Mouse (Mus musculus): ENCODE measurements around the gene Ciapin1. TPM values are rescaled to one million over a fixed set of nuclear protein-coding genes. Genes with fewer than 3 reads are reported as not detected.

Gene Ciapin1
- polyA plus RNA-seq, 1 experiment from 2014 or later: 179 TPM

DNA sequence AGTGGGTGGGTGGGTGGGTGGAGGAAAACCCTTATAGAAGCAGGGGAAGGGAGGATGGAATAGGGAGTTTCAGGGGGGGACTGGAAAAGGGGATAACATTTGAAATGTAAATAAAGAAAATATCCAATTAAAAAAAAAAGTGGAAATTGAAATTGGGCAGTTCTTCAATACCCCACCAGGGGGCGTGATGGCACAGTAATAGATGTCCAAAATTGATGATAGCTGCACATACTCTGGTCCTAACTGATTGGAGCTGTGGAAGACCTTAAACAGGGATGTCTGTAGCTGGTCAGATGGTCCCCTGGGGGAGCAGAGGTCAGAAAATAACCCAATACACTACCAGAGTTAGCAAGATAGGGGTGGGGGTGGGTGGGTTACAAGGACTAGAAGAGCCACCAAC is 23.6 kb downstream of the Ciapin1 start:
- no peaks in the 10 kb centered on the region for H3K27me3 ChIP-seq
- H3K4me2 ChIP-seq: no peak overlapping the region
- 0% methylated on average over 1 of the region's 1 CpGs for WGBS
- no peak overlapping the region for H3K27ac ChIP-seq
- no peak overlapping the region for H3K9ac ChIP-seq
- H3K4me1 ChIP-seq: peaks cover 5% of the 10 kb centered on the region
- no peaks in the 10 kb centered on the region for H3K9me3 ChIP-seq
- 0 out of 2 replicates have a peak, but pooled peaks cover 2% of the 10 kb centered on the region for H3K36me3 ChIP-seq (replicated peaks)
- no peak overlapping the region for H3K4me3 ChIP-seq (replicated peaks)
- ATAC-seq (ENCODE audit: low FRiP score): no peak

GRCm38 (mm10) chr8:94812645-94813098 is 25.5 kb downstream of the Ciapin1 start:
- Histone ChIP-seq H3K9ac (peak overlapping the region; percentile 42), H3K9me3 (no peaks in the 10 kb centered on the region), H3K27ac (peak overlapping the region; percentile 46; the same call in 1 of the 2 replicates), H3K27me3 (no peaks in the 10 kb centered on the region), H3K36me3 (replicated peaks) (no peaks in the 10 kb centered on the region), H3K4me3 (replicated peaks) (peak overlapping the region; percentile 22), H3K4me2 (peak overlapping the region; percentile 46), H3K4me1 (peaks cover 5% of the 10 kb centered on the region)
- peak; percentile 84 for ATAC-seq (ENCODE audit: low FRiP score)
- 25% methylated on average over 6 of the region's 6 CpGs for WGBS

DNA sequence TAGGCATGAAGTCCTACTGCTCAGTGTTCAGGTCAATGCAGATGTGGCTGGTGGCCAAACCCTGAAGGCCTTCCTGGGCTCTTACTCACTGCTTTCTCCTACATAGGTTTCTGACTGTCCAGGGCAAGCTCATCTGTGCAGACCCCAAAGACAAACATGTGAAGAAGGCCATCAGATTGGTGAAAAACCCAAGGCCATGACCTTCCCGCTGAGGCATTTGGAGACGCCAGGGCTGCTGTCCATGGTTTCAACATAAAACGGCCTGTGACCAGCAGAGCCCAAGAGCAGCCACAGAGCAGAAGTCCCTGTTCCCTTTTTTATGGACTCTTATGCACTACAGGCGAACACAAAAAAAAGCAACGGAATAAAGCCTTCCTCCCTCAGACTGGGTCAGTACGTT is 26.5 kb downstream of the Ciapin1 start:
- peaks cover 5% of the 10 kb centered on the region for H3K4me1 ChIP-seq
- 81% methylated on average over 6 of the region's 6 CpGs for WGBS
- H3K4me2 ChIP-seq: no peak overlapping the region
- H3K9ac ChIP-seq: no peak overlapping the region
- H3K27ac ChIP-seq: no peak overlapping the region
- H3K4me3 ChIP-seq (replicated peaks): no peak overlapping the region
- no peaks in the 10 kb centered on the region for H3K27me3 ChIP-seq
- ATAC-seq (ENCODE audit: low FRiP score): no peak
- H3K36me3 ChIP-seq (replicated peaks): no peaks in the 10 kb centered on the region
- no peaks in the 10 kb centered on the region for H3K9me3 ChIP-seq

GRCm38 (mm10) chr8:94810855-94811254 is 27.3 kb downstream of the Ciapin1 start:
- H3K27ac ChIP-seq: no peak overlapping the region
- ATAC-seq (ENCODE audit: low FRiP score): no peak

GRCm38 (mm10) chr8:94810153-94810552 is 28.0 kb downstream of the Ciapin1 start, which contains the start of gene Ccl17:
Gene Ccl17 (plus strand): TSS chr8:94810453.
- Histone ChIP-seq H3K4me1 (peaks cover 5% of the 10 kb centered on the region), H3K4me3 (replicated peaks) (no peak within 1 kb of the TSS), H3K27me3 (no peaks in the 10 kb centered on the region), H3K36me3 (replicated peaks) (no peaks in the 10 kb centered on the region), H3K4me2 (no peak within 1 kb of the TSS), H3K9me3 (no peaks in the 10 kb centered on the region), H3K27ac (no peak within 1 kb of the TSS), H3K9ac (no peak within 1 kb of the TSS)
- 78% methylated on average over 3 of the region's 3 CpGs for WGBS
- no peak for ATAC-seq (ENCODE audit: low FRiP score)

More at GRCm38 (mm10) chr8:94810855-94811254, 27.3 kb downstream of the Ciapin1 start:
- Histone ChIP-seq H3K4me2 (no peak overlapping the region), H3K9me3 (no peaks in the 10 kb centered on the region), H3K4me3 (replicated peaks) (no peak overlapping the region), H3K9ac (no peak overlapping the region), H3K36me3 (replicated peaks) (no peaks in the 10 kb centered on the region), H3K27me3 (no peaks in the 10 kb centered on the region), H3K4me1 (peaks cover 5% of the 10 kb centered on the region)
- 86% methylated on average over 5 of the region's 5 CpGs for WGBS

DNA sequence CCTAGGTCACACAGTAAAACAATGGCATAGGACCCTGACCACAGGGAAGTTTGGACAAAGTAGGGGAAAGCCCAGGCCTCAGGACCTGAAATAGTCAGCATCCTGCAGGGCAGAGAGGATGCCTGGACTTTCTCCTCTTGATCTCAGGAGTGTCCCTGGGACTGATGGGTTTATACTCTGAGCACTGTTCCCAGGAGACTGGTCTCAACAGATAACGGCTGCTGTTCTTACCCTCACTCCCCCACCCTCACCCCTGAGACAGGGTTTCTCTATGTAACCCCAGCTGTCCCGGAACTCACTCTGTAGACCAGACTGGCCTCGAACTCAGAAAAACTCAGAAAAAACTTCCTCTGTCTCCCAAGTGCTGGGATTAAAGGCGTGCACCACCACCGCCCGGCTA is 29.8 kb downstream of the Ciapin1 start:
- no peak overlapping the region for H3K4me3 ChIP-seq (replicated peaks)
- ATAC-seq (ENCODE audit: low FRiP score): no peak
- H3K9me3 ChIP-seq: no peaks in the 10 kb centered on the region
- H3K36me3 ChIP-seq (replicated peaks): no peaks in the 10 kb centered on the region
- WGBS: 91% methylated on average over 6 of the region's 6 CpGs
- H3K27me3 ChIP-seq: no peaks in the 10 kb centered on the region
- H3K27ac ChIP-seq: no peak overlapping the region
- no peak overlapping the region for H3K9ac ChIP-seq
- peaks cover 5% of the 10 kb centered on the region for H3K4me1 ChIP-seq
- H3K4me2 ChIP-seq: no peak overlapping the region

DNA sequence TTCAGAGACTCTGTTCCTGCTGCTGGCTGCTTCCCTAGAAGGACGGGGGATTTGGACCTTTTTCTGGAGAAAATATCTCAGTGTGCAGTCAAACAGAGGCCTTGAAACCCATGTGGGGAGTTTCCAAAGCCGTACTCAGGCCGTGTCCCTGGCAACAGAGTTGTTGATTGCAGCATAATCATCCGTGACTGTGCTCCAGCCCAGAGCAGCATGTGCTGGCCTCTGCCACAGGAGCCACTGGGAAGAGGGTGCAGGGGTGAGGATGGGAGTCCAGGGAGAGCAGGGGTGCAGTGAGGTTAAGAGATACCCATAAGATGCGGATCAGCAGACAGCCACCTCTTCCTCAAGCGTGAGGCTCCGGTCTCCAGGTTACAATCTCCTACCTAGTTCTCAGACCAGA is 30.7 kb downstream of the Ciapin1 start:
- no peaks in the 10 kb centered on the region for H3K9me3 ChIP-seq
- H3K27me3 ChIP-seq: no peaks in the 10 kb centered on the region
- H3K4me1 ChIP-seq: peaks cover 3% of the 10 kb centered on the region
- WGBS: 75% methylated on average over 7 of the region's 7 CpGs
- H3K27ac ChIP-seq: no peak overlapping the region
- no peak overlapping the region for H3K9ac ChIP-seq
- H3K4me3 ChIP-seq (replicated peaks): no peak overlapping the region
- ATAC-seq (ENCODE audit: low FRiP score): no peak
- H3K4me2 ChIP-seq: no peak overlapping the region
- no peaks in the 10 kb centered on the region for H3K36me3 ChIP-seq (replicated peaks)

- no peak overlapping the region for H3K4me3 ChIP-seq (replicated peaks)
- 59% methylated on average over 4 of the region's 4 CpGs for whole genome bisulfite sequencing
- no peaks in the 10 kb centered on the region for H3K27me3 ChIP-seq
- no peak for ATAC-seq (ENCODE audit: low FRiP score)
- H3K36me3 ChIP-seq (replicated peaks): no peaks in the 10 kb centered on the region
- 0 out of 2 replicates have a peak, but pooled peaks cover 3% of the 10 kb centered on the region for H3K4me1 ChIP-seq
- H3K27ac ChIP-seq: no peak overlapping the region
- no peaks in the 10 kb centered on the region for H3K9me3 ChIP-seq
- H3K9ac ChIP-seq: no peak overlapping the region
- no peak overlapping the region for H3K4me2 ChIP-seq
Observed at GRCm38 (mm10) chr8:94805811-94806210, 32.3 kb downstream of the Ciapin1 start.

- 78% methylated on average over 10 of the region's 10 CpGs for WGBS
- H3K4me3 ChIP-seq (replicated peaks): no peak overlapping the region
- 0 out of 2 replicates have a peak, but pooled peaks cover 3% of the 10 kb centered on the region for H3K4me1 ChIP-seq
- no peak overlapping the region for H3K9ac ChIP-seq
- no peak for ATAC-seq (ENCODE audit: low FRiP score)
- H3K9me3 ChIP-seq: no peaks in the 10 kb centered on the region
- H3K27me3 ChIP-seq: no peaks in the 10 kb centered on the region
- no peak overlapping the region for H3K27ac ChIP-seq
- H3K36me3 ChIP-seq (replicated peaks): no peaks in the 10 kb centered on the region
- H3K4me2 ChIP-seq: no peak overlapping the region
Observed at GRCm38 (mm10) chr8:94804546-94805340, 33.4 kb downstream of the Ciapin1 start.

GRCm38 (mm10) chr8:94803551-94803950 is 34.6 kb downstream of the Ciapin1 start:
- Histone ChIP-seq H3K27ac (no peak overlapping the region), H3K36me3 (replicated peaks) (no peaks in the 10 kb centered on the region), H3K9ac (no peak overlapping the region), H3K27me3 (no peaks in the 10 kb centered on the region), H3K4me3 (replicated peaks) (no peak overlapping the region), H3K4me2 (no peak overlapping the region), H3K9me3 (no peaks in the 10 kb centered on the region), H3K4me1 (0 out of 2 replicates have a peak, but pooled peaks cover 3% of the 10 kb centered on the region)
- no peak for ATAC-seq (ENCODE audit: low FRiP score)
- 74% methylated on average over 6 of the region's 6 CpGs for WGBS

GRCm38 (mm10) chr8:94802375-94802774 is 35.8 kb downstream of the Ciapin1 start:
- Histone ChIP-seq H3K27ac (no peak overlapping the region), H3K36me3 (replicated peaks) (no peaks in the 10 kb centered on the region), H3K4me3 (replicated peaks) (no peak overlapping the region), H3K9me3 (no peaks in the 10 kb centered on the region), H3K9ac (no peak overlapping the region), H3K27me3 (no peaks in the 10 kb centered on the region), H3K4me1 (0 out of 2 replicates have a peak, but pooled peaks cover 3% of the 10 kb centered on the region), H3K4me2 (no peak overlapping the region)
- 78% methylated on average over 4 of the region's 4 CpGs for WGBS
- no peak for ATAC-seq (ENCODE audit: low FRiP score)

DNA sequence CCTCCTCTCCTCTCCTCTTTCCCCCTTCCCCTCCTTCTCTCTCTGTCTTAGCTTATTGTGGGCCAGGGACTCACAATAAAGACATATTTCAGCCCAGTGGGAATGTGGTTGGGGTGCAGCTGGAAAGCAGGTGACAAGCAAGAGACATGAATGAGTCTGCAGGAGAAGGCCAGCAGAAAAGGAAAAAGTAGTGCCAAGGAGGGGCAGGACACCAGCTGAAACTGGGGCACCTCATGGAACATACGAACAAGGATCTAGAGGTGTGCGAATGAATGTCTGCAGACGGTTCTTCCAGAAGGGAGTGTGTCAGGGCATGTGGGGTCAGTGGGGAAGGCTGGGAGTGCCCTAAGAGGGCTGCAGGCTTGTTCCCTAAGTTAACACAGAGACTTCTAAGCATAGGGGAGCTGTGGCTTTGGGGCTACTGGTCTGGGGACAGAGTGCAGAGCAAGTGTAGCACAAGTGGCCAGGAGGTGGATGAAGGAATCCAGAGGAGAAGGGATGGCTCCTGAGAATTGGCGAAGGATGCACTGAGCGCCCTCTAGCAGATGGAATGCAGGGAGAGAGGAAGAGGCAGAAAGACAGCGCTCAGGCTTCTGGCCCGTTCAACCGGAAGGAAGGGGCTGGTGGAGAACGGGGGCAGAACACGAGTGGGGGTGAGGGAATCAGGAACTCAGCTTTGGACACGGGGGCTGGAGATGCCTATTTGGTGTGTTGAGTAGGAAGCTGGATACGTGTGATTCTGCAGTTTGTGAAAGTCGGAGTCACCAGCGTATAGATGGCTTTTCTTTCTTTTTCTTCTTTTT is 36.7 kb downstream of the Ciapin1 start:
- no peak overlapping the region for H3K4me2 ChIP-seq
- no peak overlapping the region for H3K9ac ChIP-seq
- H3K27ac ChIP-seq: no peak overlapping the region
- no peaks in the 10 kb centered on the region for H3K9me3 ChIP-seq
- H3K36me3 ChIP-seq (replicated peaks): no peaks in the 10 kb centered on the region
- 41% methylated on average over 14 of the region's 14 CpGs for whole genome bisulfite sequencing
- 0 out of 2 replicates have a peak, but pooled peaks cover 3% of the 10 kb centered on the region for H3K4me1 ChIP-seq
- H3K27me3 ChIP-seq: no peaks in the 10 kb centered on the region
- H3K4me3 ChIP-seq (replicated peaks): no peak overlapping the region
- no peak for ATAC-seq (ENCODE audit: low FRiP score)

Data from forebrain, embryonic 12.5 days (tissue).